ENCODE assay signal across 39 mouse cellular contexts in genomic region chr4:43770909-43771308, GRCm38 (mm10). TPM values are rescaled to one million over a fixed set of nuclear protein-coding genes. Genes with fewer than 3 reads are reported as not detected.
"Had no signal": no experiment of that assay in that cellular context is flagged by ENCODE, and none has a peak within 500 bp of the region (broad histone marks: within the 10 kb centered on the region; RNA-seq: fewer than 3 reads in every experiment).

Gene Olfr159 (minus strand): TSS chr4:43771009.

- H3K4me2 ChIP-seq: embryonic facial prominence, embryonic 12.5 days; embryonic facial prominence, embryonic 13.5 days; embryonic facial prominence, embryonic 15.5 days; forebrain, embryonic 12.5 days; forebrain, embryonic 13.5 days; forebrain, embryonic 15.5 days had no signal

- H3K9ac ChIP-seq: embryonic facial prominence, embryonic 12.5 days; embryonic facial prominence, embryonic 13.5 days; embryonic facial prominence, embryonic 15.5 days; forebrain, embryonic 12.5 days; forebrain, embryonic 13.5 days; forebrain, embryonic 15.5 days; forebrain, postnatal 0 days had no signal

- H3K36me3 ChIP-seq: embryonic facial prominence, embryonic 10.5 days; embryonic facial prominence, embryonic 12.5 days; embryonic facial prominence, embryonic 13.5 days; embryonic facial prominence, embryonic 15.5 days; forebrain, embryonic 10.5 days; forebrain, embryonic 12.5 days; forebrain, embryonic 15.5 days had no signal

- DNase-seq: cerebellum, adult 8-10 months; cerebellum, adult 9-10 months; cerebellum, adult 9-11 months; cerebellum, postnatal 10 days; cerebellum, postnatal 14 days; cerebellum, postnatal 25 days; cerebellum, postnatal 36 days; embryo, embryonic 11 days; forebrain, postnatal 0 days; gastrocnemius, adult 2 months; gastrocnemius, postnatal 10 days; gastrocnemius, postnatal 14 days; gastrocnemius, postnatal 25 days; gastrocnemius, postnatal 36 days; heart, adult 18-20 months; heart, adult 2 months had no signal

- H3K4me1 ChIP-seq: embryonic facial prominence, embryonic 10.5 days; embryonic facial prominence, embryonic 12.5 days; embryonic facial prominence, embryonic 13.5 days; embryonic facial prominence, embryonic 15.5 days; forebrain, embryonic 10.5 days; forebrain, embryonic 12.5 days; forebrain, embryonic 13.5 days; forebrain, embryonic 15.5 days had no signal

- H3K27ac ChIP-seq: embryonic facial prominence, embryonic 10.5 days; embryonic facial prominence, embryonic 12.5 days; embryonic facial prominence, embryonic 13.5 days; embryonic facial prominence, embryonic 15.5 days; forebrain, embryonic 10.5 days; forebrain, embryonic 12.5 days; forebrain, embryonic 13.5 days; forebrain, embryonic 15.5 days; gastrocnemius, adult 2 months; heart, adult 2 months had no signal

- H3K9me3 ChIP-seq: embryonic facial prominence, embryonic 10.5 days; embryonic facial prominence, embryonic 12.5 days; embryonic facial prominence, embryonic 13.5 days; embryonic facial prominence, embryonic 15.5 days; forebrain, embryonic 10.5 days; forebrain, embryonic 12.5 days; forebrain, embryonic 13.5 days; forebrain, embryonic 15.5 days had no signal

- H3K4me3 ChIP-seq: embryonic facial prominence, embryonic 10.5 days; embryonic facial prominence, embryonic 12.5 days; embryonic facial prominence, embryonic 13.5 days; embryonic facial prominence, embryonic 15.5 days; erythroblast, embryonic 14.5 days; forebrain, embryonic 10.5 days; forebrain, embryonic 12.5 days; forebrain, embryonic 13.5 days; forebrain, embryonic 15.5 days; gastrocnemius, adult 2 months; heart, adult 2 months had no signal

- ATAC-seq: forebrain, embryonic 13.5 days; forebrain, embryonic 14.5 days; forebrain, embryonic 15.5 days; forebrain, embryonic 16.5 days; forebrain, postnatal 0 days had no signal

- H3K27me3 ChIP-seq: embryonic facial prominence, embryonic 12.5 days; embryonic facial prominence, embryonic 13.5 days; embryonic facial prominence, embryonic 15.5 days; forebrain, embryonic 12.5 days; forebrain, embryonic 13.5 days; forebrain, embryonic 15.5 days had no signal

RNA-seq across cellular contexts. Expression of gene Olfr159, which starts in this region (rescaled TPM):
- total RNA-seq: common myeloid progenitor, adult 5-6 weeks; forebrain, postnatal 0 days; gastrocnemius, adult 18-20 months; gastrocnemius, adult 2 months; gastrocnemius, adult 8-10 months; gastrocnemius, postnatal 10 days; gastrocnemius, postnatal 14 days; gastrocnemius, postnatal 25 days; gastrocnemius, postnatal 36 days; gastrocnemius, postnatal 4 days; granulocyte monocyte progenitor cell, adult 5-6 weeks; heart, adult 18-20 months; heart, adult 2 months; heart, adult 8-10 months had no signal
- polyA plus RNA-seq: cortical plate, adult 2 months; embryonic facial prominence, embryonic 10.5 days; embryonic facial prominence, embryonic 11.5 days; embryonic facial prominence, embryonic 12.5 days; embryonic facial prominence, embryonic 13.5 days; embryonic facial prominence, embryonic 14.5 days; embryonic facial prominence, embryonic 15.5 days; erythroblast, embryonic 14.5 days; forebrain, embryonic 10.5 days; forebrain, embryonic 11.5 days; forebrain, embryonic 12.5 days; forebrain, embryonic 13.5 days; forebrain, embryonic 14.5 days; forebrain, embryonic 15.5 days; forebrain, embryonic 16.5 days; forebrain, postnatal 0 days; frontal cortex, adult 2 months; gonadal fat pad, adult 2 months; heart, adult 2 months had no signal
